Mouse (Mus musculus): Measurements from ENCODE around the gene Fastk.

- no peak for TF ChIP-seq POLR2A (IDR thresholded peaks at IDR 0.05; ENCODE audit: low read depth, low read length)
- no peak for TF ChIP-seq CTCF (IDR thresholded peaks at IDR 0.05; ENCODE audit: extremely low read depth, insufficient read length, insufficient replicate concordance, low read depth, low read length)
Observed at GRCm38 (mm10) chr5:24399686-24400085, 45.4 kb downstream of the Fastk start.

All from small intestine, adult 2 months (tissue).